Mouse (Mus musculus): ENCODE measurements at regions not wholly inside any gene's neighbourhood (a gene's known extent, or its start where the extent isn't known, plus 50 kb on each side); places are given as distances from the start of the nearest gene placed in this dataset.

- Histone ChIP-seq H3K79me2 (ENCODE audit: control insufficient read depth, insufficient read depth, low read length, poor library complexity) (no peaks in the 10 kb centered on the region), H3K27me3 (ENCODE audit: control insufficient read depth in 1 of 2, insufficient read depth in 2 of 2, low read length in 2 of 2) (no peaks in the 10 kb centered on the region), H3K4me1 (ENCODE audit: control insufficient read depth in 1 of 2, insufficient read depth in 2 of 2, low read length in 2 of 2) (no peaks in the 10 kb centered on the region), H3K27ac (ENCODE audit: control insufficient read depth, low read depth, low read length) (no peak overlapping the region), H3K4me3 (ENCODE audit: control insufficient read depth in 1 of 2, insufficient read depth in 1 of 2, low read depth in 2 of 2, low read length in 2 of 2) (no peak overlapping the region), H3K9ac (ENCODE audit: control insufficient read depth, low read depth, low read length, poor library complexity, severe bottlenecking) (no peak overlapping the region), H3K9me3 (replicated peaks; ENCODE audit: insufficient read depth, low read length) (no peaks in the 10 kb centered on the region), H3K36me3 (ENCODE audit: control insufficient read depth in 1 of 2, insufficient read depth in 2 of 2, low read length in 2 of 2) (no peaks in the 10 kb centered on the region; a peak in 1 of 4 replicates)
- TF ChIP-seq ZKSCAN1 (IDR thresholded peaks at IDR 0.05; ENCODE audit: low read depth, low read length) (no peak), ETS1 (IDR thresholded peaks at IDR 0.05; ENCODE audit: low read depth, low read length) (peak; percentile 69), HCFC1 (IDR thresholded peaks at IDR 0.05; ENCODE audit: low read depth, low read length) (no peak), NELFE (IDR thresholded peaks at IDR 0.05; ENCODE audit: low read depth, low read length) (no peak), RAD21 (IDR thresholded peaks at IDR 0.05; ENCODE audit: low read depth, low read length) (no peak), BHLHE40 (IDR thresholded peaks at IDR 0.05; ENCODE audit: borderline replicate concordance, low read depth, low read length) (no peak), KAT2A (conservative IDR thresholded peaks at IDR 0.05; ENCODE audit: low read depth, low read length) (no peak), RCOR1 (IDR thresholded peaks at IDR 0.05; ENCODE audit: low read depth, low read length) (no peak), MEF2A (IDR thresholded peaks at IDR 0.05; ENCODE audit: extremely low read depth, insufficient replicate concordance, low read depth, low read length, poor library complexity, severe bottlenecking) (no peak), MYB (IDR thresholded peaks at IDR 0.05; ENCODE audit: low read depth, low read length) (no peak), UBTF (IDR thresholded peaks at IDR 0.05; ENCODE audit: borderline replicate concordance, insufficient read depth, low read depth, low read length) (no peak), POLR2AphosphoS5 (IDR thresholded peaks at IDR 0.05; ENCODE audit: borderline replicate concordance, low read depth, low read length) (no peak), ELF1 (IDR thresholded peaks at IDR 0.05; ENCODE audit: low read depth, low read length) (no peak), GABPA (IDR thresholded peaks at IDR 0.05; ENCODE audit: low read depth, low read length) (no peak), ZNF384 (IDR thresholded peaks at IDR 0.05; ENCODE audit: low read depth, low read length) (no peak), TCF12 (IDR thresholded peaks at IDR 0.05; ENCODE audit: low read depth, low read length) (peak; percentile 81), ZMIZ1 (IDR thresholded peaks at IDR 0.05; ENCODE audit: low read depth, low read length) (no peak), POLR2A (IDR thresholded peaks at IDR 0.05; ENCODE audit: control insufficient read depth in 1 of 2, insufficient read depth in 1 of 2, low read depth in 1 of 2, low read length in 2 of 2, poor library complexity in 1 of 2) (no peak), USF1 (IDR thresholded peaks at IDR 0.05; ENCODE audit: low read depth, low read length) (no peak), TAL1 (IDR thresholded peaks at IDR 0.05; ENCODE audit: low read length) (peak; percentile 11; the same call in 1 of the 2 replicates), POLR2AphosphoS2 (IDR thresholded peaks at IDR 0.05; ENCODE audit: low read length) (no peak), JUND (IDR thresholded peaks at IDR 0.05; ENCODE audit: low read depth, low read length) (no peak), E2F4 (IDR thresholded peaks at IDR 0.05; ENCODE audit: borderline replicate concordance, low read depth, low read length) (no peak), MYC (IDR thresholded peaks at IDR 0.05; ENCODE audit: low read depth, low read length) (no peak), CTCF (IDR thresholded peaks at IDR 0.05 in 2 of 3, conservative IDR thresholded peaks at IDR 0.05 in 1 of 3; ENCODE audit: control insufficient read depth in 1 of 3, insufficient read depth in 1 of 3, low read depth in 2 of 3, low read length in 3 of 3, poor library complexity in 1 of 3, severe bottlenecking in 1 of 3) (no peak), MAFK (IDR thresholded peaks at IDR 0.05; ENCODE audit: borderline replicate concordance, low read depth, low read length) (no peak), SMC3 (IDR thresholded peaks at IDR 0.05; ENCODE audit: low read depth, low read length) (no peak), GATA1 (IDR thresholded peaks at IDR 0.05; ENCODE audit: low read depth, low read length) (peak; percentile 53), TBP (IDR thresholded peaks at IDR 0.05; ENCODE audit: low read depth, low read length) (no peak), CHD2 (IDR thresholded peaks at IDR 0.05; ENCODE audit: low read length) (no peak), SIN3A (IDR thresholded peaks at IDR 0.05; ENCODE audit: low read length) (no peak), MXI1 (IDR thresholded peaks at IDR 0.05; ENCODE audit: low read depth, low read length) (no peak), MAZ (IDR thresholded peaks at IDR 0.05; ENCODE audit: low read depth, low read length) (no peak), EP300 (IDR thresholded peaks at IDR 0.05; ENCODE audit: low read depth in 1 of 2, low read length in 2 of 2) (peak in 1 of 2 experiments; percentile 66; a peak in 2 of 4 replicates), NRF1 (IDR thresholded peaks at IDR 0.05; ENCODE audit: insufficient read depth, low read depth, low read length, poor library complexity, severe bottlenecking) (no peak), CHD1 (IDR thresholded peaks at IDR 0.05; ENCODE audit: low read depth, low read length) (no peak), ZC3H11A (IDR thresholded peaks at IDR 0.05; ENCODE audit: low read depth, low read length) (no peak), USF2 (IDR thresholded peaks at IDR 0.05; ENCODE audit: borderline replicate concordance in 1 of 2, insufficient read depth in 1 of 2, low read depth in 1 of 2, low read length in 2 of 2) (no peak), MAX (IDR thresholded peaks at IDR 0.05; ENCODE audit: low read length) (no peak)
- peak; percentile 57 for DNase-seq (ENCODE audit: low read depth, low spot score)
Observed at GRCm38 (mm10) chr6:68631787-68632186, 1096.2 kb upstream of the Tacstd2 start.
